Mouse (Mus musculus) midbrain, embryonic 11.5 days (tissue): ENCODE measurements around the gene C2cd2l. TPM values are rescaled to one million over a fixed set of nuclear protein-coding genes. Genes with fewer than 3 reads are reported as not detected.
"Not testable (repeated sequence)": the region's sequence is repeated elsewhere in the genome, so short reads cannot be mapped to it uniquely, and the experiment has no call there.

ENCODE experiments used
- ATAC-seq: fragments of 200-750 bp; cut with Nextera tagmentation; 2 replicates; pipeline ENCODE4 v1.8.0; 2017; ENCODE audit warnings: moderate TSS enrichment, moderate library complexity; ENCODE audit not compliant: low FRiP score
- DNase-seq: peaks from one replicate; pipeline ENCODE4 v3.0.0; 2015; ENCODE audit warnings: low spot score; ENCODE audit errors: missing footprints
- H3K27ac ChIP-seq: fragments of 300-500 bp; sonication (generic); 2 replicates; pipeline ENCODE4 v1.5.1; 2014; ENCODE audit warnings: low read depth, low read length
- H3K27me3 ChIP-seq: fragments of 300-500 bp; sonication (generic); 2 replicates; pipeline ENCODE4 v1.6.1; 2014; ENCODE audit warnings: mild to moderate bottlenecking, low read length, moderate library complexity, mixed read lengths; ENCODE audit not compliant: control insufficient read depth, insufficient read depth
- H3K36me3 ChIP-seq: fragments of 300-500 bp; sonication (generic); 2 replicates; pipeline ENCODE4 v1.6.1; 2014; ENCODE audit warnings: mild to moderate bottlenecking, low read length, moderate library complexity, mixed read lengths; ENCODE audit not compliant: control insufficient read depth, insufficient read depth
- H3K4me1 ChIP-seq: fragments of 300-500 bp; sonication (generic); 2 replicates; pipeline ENCODE4 v1.6.1; 2014; ENCODE audit warnings: low read length; ENCODE audit not compliant: control insufficient read depth, insufficient read depth
- H3K4me2 ChIP-seq: fragments of 300-500 bp; sonication (generic); 2 replicates; pipeline ENCODE4 v1.6.1; 2014; ENCODE audit warnings: mild to moderate bottlenecking, moderate library complexity
- H3K4me3 ChIP-seq: fragments of 300-500 bp; sonication (generic); 2 replicates; pipeline ENCODE4 v1.5.1; 2014; ENCODE audit warnings: low read depth, low read length
- H3K9ac ChIP-seq: fragments of 300-500 bp; sonication (generic); 2 replicates; pipeline ENCODE4 v1.6.1; 2014; ENCODE audit warnings: low read length
- H3K9me3 ChIP-seq: fragments of 300-500 bp; sonication (generic); 2 replicates; pipeline ENCODE4 v1.6.1; 2016; ENCODE audit warnings: low read length; ENCODE audit not compliant: control insufficient read depth
- WGBS: fragments of 180-500 bp; shearing (Covaris S2); extraction: QIAGEN DNeasy Blood & Tissue Kit; methylation state at CpG from one replicate; pipeline ENCODE4 v1.1.7; 2014; 5-methylcytosine and 5-hydroxymethylcytosine counted together
- polyA plus RNA-seq: library from polyadenylated mRNA; unstranded; fragments of >200 nt; fragmentation: Nextera tagmentation; extraction: Ambion mirVana; gene quantifications from 2 replicates; pipeline ENCODE4 v1.2.1, GENCODE M21; 2014

The C2cd2l gene
- polyA plus RNA-seq, 1 experiment from 2014 or later: 10.4 TPM

DNA sequence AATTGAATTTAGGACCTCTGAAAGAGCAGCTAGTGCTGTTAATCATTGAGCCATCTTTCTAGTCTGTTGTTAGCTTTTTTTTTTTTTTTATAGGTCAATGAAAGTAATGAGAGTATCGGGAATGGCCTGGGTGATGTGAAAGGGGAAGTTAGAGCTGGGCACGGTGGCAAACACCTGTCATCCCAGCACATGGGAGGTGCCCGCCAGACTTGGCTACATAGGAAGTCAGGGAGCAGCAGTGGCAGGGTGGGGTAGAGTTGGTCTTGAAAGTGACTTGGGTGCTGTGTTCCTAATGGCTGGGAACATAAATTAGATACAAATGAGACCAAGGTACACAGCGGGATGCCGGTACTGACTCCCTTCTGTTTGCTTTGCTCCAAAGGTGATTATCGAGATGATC lies 10.7 kb upstream of the C2cd2l start:
- H3K36me3 ChIP-seq: peaks cover 26% of the 10 kb centered on the region
- H3K9ac ChIP-seq: no peak overlapping the region
- 92% methylated on average over 6 of the region's 6 CpGs for WGBS
- no peak overlapping the region for H3K27ac ChIP-seq
- DNase-seq (no peak), ATAC-seq (no peak)
- 0 out of 2 replicates have a peak, but pooled peaks cover 3% of the 10 kb centered on the region for H3K9me3 ChIP-seq
- no peaks in the 10 kb centered on the region for H3K27me3 ChIP-seq
- no peak overlapping the region for H3K4me2 ChIP-seq
- H3K4me1 ChIP-seq: peaks cover 9% of the 10 kb centered on the region
- H3K4me3 ChIP-seq: no peak overlapping the region

DNA sequence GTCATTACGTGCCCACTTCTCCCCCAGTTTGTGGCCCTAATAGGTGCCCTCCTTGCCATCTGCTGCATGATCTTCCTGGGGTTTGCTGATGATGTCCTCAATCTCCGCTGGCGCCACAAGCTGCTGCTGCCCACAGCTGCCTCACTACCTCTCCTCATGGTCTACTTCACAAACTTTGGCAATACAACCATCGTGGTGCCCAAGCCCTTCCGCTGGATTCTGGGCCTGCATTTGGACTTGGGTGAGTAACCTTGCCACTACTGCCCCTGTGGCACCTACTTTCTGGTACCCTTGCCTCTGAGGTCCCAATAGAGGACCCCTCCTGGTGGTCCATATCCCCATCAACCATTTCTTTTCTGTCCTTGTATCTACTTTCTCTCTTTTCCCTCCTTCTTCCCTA lies 7.8 kb upstream of the C2cd2l start:
- WGBS: 95% methylated on average over 5 of the region's 5 CpGs
- Histone ChIP-seq H3K4me3 (peak overlapping the region; percentile 73; the same call in 1 of the 2 replicates), H3K27ac (no peak overlapping the region), H3K9me3 (no peaks in the 10 kb centered on the region), H3K9ac (no peak overlapping the region; the same call in 1 of the 2 replicates), H3K4me2 (peak overlapping the region; percentile 72), H3K36me3 (peaks cover 15% of the 10 kb centered on the region), H3K27me3 (no peaks in the 10 kb centered on the region), H3K4me1 (peaks cover 10% of the 10 kb centered on the region)
- no peak for ATAC-seq
- peak; percentile 72 for DNase-seq

DNA sequence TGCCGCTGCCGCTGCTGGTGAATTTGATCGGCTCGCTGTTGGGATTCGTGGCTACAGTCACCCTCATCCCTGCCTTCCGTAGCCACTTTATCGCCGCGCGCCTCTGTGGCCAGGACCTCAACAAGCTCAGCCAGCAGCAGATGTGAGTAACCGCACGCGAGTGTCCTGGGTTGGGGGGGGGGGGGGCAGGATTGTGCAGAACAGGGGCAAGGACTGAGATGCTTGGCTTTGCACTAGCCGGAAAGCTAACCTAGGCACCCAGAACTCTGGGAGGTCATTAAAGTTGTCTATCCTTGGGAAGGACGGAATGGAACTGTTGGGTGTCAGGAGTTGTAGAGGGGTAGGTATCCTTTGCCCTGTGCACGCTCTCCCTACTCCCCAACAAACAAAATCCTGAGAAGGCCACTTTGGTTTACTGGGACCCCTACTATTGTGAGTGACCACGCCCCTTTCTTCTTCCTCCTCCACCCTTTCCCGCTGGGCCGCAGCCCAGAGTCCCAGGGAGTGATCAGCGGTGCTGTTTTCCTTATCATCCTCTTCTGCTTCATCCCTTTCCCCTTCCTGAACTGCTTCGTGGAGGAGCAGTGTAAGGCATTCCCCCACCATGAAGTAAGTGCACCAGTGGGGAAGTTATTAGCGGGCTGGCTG lies 7.1 kb upstream of the C2cd2l start:
- Histone ChIP-seq H3K4me1 (peaks cover 10% of the 10 kb centered on the region), H3K27me3 (no peaks in the 10 kb centered on the region), H3K4me2 (peak overlapping the region; percentile 72), H3K27ac (peak overlapping the region; percentile 85), H3K4me3 (peak overlapping the region; percentile 73), H3K9ac (peak overlapping the region; percentile 73), H3K36me3 (peaks cover 9% of the 10 kb centered on the region), H3K9me3 (no peaks in the 10 kb centered on the region)
- under 1% methylated on average over 22 of the region's 22 CpGs for WGBS
- ATAC-seq (peak; percentile 65; the same call in 1 of the 2 replicates), DNase-seq (peak; percentile 94)

DNA sequence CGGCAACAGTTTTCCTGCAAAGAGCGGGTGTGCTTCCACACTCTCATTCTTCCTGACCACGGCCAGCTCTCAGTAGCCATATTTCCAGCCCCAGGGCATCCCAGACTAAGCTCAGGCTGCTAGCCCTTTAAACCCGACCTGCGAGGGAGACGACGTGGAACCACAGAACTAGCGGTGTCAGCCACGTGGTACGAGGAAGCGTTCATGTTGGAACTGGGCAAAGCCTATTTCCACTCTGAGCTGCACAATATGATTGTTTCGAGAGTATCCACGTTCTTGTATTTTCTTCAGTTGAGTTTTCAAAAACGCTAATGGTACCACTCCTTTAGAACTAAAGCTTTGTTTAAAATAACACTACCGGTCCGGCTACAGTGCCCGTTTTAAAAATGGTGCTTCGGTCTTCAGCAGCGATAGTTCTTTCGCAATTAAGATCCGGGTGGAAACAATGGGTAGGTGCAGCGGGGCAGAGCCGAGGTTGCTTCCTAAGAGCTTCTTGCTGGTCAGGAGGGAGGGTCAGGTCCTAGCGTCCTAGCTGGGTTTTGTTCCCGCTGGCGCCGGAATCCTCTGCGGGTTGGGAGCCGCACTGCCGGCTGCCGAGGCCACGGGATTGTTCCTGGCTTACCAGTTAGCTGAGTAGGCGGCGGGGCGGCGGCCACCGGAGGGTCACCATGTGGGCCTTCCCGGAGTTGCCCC lies 6.4 kb upstream of the C2cd2l start:
- peak overlapping the region; percentile 85 for H3K27ac ChIP-seq
- WGBS: under 1% methylated on average over 38 of the region's 38 CpGs
- no peaks in the 10 kb centered on the region for H3K9me3 ChIP-seq
- H3K36me3 ChIP-seq: peaks cover 6% of the 10 kb centered on the region; the same call in 1 of the 2 replicates
- peak overlapping the region; percentile 73 for H3K4me3 ChIP-seq
- H3K9ac ChIP-seq: peak overlapping the region; percentile 73
- H3K27me3 ChIP-seq: no peaks in the 10 kb centered on the region
- H3K4me2 ChIP-seq: peak overlapping the region; percentile 72
- peaks cover 10% of the 10 kb centered on the region for H3K4me1 ChIP-seq
- ATAC-seq (peak; percentile 92), DNase-seq (peak; percentile 96)

DNA sequence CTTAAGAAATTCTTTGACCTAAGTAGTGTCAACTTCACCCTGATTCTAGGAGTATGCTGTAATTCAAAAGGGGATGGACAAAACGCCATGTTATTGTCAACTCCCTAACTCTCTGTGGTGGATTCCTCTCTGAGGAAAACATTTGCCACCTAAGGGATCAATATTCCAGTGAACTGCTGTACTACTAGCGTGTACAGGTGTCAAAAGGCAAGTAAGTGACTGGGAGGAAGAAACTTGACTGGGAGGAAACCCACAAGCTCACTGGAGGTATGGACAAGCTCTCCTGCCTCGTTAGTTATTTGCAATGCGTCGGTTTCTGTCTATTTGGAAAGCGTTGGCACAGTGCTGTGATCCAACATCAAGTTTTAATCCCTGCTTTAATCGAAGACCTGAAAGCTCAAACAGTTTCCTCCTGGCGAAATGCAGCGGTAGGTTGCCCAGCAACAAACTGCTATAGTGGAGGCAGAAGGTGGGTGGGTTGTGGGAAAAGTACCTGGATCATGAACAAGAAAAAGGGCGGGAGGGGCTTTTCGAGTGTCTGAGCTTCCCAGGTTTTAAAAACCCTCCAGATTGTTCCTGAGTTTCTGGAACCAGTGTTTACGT lies 5.8 kb upstream of the C2cd2l start, which contains the start of gene Dpagt1:
TSS of gene Dpagt1 (plus strand) at position 252 of the 603 bp plus-strand sequence.
- Histone ChIP-seq H3K9me3 (no peaks in the 10 kb centered on the region), H3K27me3 (no peaks in the 10 kb centered on the region), H3K36me3 (peaks cover 6% of the 10 kb centered on the region; the same call in 1 of the 2 replicates), H3K4me3 (peak within 1 kb of the TSS; percentile 73), H3K4me2 (peak within 1 kb of the TSS; percentile 72), H3K27ac (peak within 1 kb of the TSS; percentile 85), H3K4me1 (peaks cover 12% of the 10 kb centered on the region), H3K9ac (peak within 1 kb of the TSS; percentile 73)
- ATAC-seq (peak; percentile 33; the same call in 1 of the 2 replicates), DNase-seq (no peak)
- WGBS: 7% methylated on average over 12 of the region's 12 CpGs

DNA sequence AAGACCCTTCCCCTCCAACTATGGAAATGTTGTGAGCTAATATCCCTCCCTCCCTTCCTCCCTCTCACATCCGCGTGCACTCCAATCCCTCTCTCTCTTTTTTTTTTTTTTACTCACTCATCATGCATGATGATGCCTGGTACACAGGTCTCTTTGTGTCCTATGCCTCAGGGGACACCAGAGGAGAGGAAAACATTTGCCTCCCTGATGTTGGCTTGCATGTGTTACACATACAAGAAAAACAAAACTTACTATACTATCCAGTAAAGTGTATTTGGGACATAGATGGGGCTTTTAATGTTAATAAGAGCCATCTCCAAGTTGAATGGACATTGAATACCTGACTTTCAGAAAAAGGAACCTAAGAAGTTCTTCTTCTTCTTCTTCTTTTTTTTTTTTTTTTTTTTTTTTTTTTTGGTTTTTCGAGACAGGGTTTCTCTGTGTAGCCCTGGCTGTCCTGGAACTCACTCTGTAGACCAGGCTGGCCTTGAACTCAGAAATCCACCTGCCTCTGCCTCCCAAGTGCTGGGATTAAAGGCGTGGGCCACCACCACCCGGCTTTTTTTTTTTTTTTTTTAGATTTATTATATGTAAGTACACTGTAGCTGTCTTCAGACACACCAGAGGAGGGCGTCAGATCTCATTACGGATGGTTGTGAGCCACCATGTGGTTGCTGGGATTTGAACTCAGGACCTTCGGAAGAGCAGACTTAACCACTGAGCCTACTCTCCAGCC lies 5.1 kb upstream of the C2cd2l start:
- not testable (repeated sequence) for H3K36me3 ChIP-seq, H3K4me3 ChIP-seq, H3K4me2 ChIP-seq, H3K9me3 ChIP-seq, H3K27me3 ChIP-seq, ATAC-seq, H3K27ac ChIP-seq, H3K9ac ChIP-seq
- DNase-seq: peak; percentile 77
- H3K4me1 ChIP-seq: peaks cover 17% of the 10 kb centered on the region
- 71% methylated on average over 5 of the region's 8 CpGs for WGBS

GRCm38 (mm10) chr9:44324147-44324546 lies 4.1 kb upstream of the C2cd2l start:
- no peak overlapping the region for H3K27ac ChIP-seq

GRCm38 (mm10) chr9:44323656-44324055 lies 3.6 kb upstream of the C2cd2l start:
- DNase-seq, H3K4me2 ChIP-seq, H3K9me3 ChIP-seq, H3K9ac ChIP-seq, H3K36me3 ChIP-seq, H3K27ac ChIP-seq, H3K4me3 ChIP-seq, ATAC-seq, H3K27me3 ChIP-seq: not testable (repeated sequence)
- 80% methylated on average over 4 of the region's 4 CpGs for WGBS
- peaks cover 26% of the 10 kb centered on the region for H3K4me1 ChIP-seq

More at GRCm38 (mm10) chr9:44324147-44324546, 4.1 kb upstream of the C2cd2l start:
- Histone ChIP-seq H3K4me2 (no peak overlapping the region), H3K9me3 (no peaks in the 10 kb centered on the region), H3K4me1 (peaks cover 21% of the 10 kb centered on the region), H3K9ac (no peak overlapping the region), H3K27me3 (no peaks in the 10 kb centered on the region), H3K4me3 (no peak overlapping the region), H3K36me3 (peaks cover 4% of the 10 kb centered on the region; the same call in 1 of the 2 replicates)
- ATAC-seq (no peak), DNase-seq (peak; percentile 73)
- WGBS: 84% methylated on average over 6 of the region's 6 CpGs
